Mouse (Mus musculus): ENCODE measurements around the gene Mri1.

Gene Mri1

DNA sequence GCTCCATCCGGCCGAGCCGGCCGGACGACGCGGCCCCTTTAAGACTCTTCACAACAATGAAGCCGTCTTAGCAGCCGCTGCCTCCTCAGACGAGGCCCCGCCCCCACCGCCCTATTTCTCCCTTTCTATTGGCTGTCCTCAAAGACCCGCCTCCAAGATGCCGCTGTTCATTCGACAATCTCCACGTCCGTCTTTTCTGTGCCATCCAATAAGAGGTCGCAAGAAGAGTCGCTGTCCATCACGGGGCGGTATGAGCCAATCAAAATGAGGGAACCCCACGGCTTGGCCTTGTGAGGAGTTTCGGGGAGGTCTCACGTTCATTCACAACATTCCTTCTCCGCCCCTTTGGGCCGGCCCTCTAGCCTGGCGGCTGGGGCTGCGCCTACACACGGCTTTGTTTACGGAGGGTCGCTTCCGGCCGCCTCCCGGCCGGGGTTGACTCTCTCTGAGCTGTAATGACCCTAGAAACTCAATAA is 20.1 kb downstream of the Mri1 start, which contains the start of gene Zswim4:
Zswim4 (minus strand) TSS at position 58 of the 476 bp plus-strand sequence.
- peak; percentile 98 for DNase-seq (ENCODE audit: low spot score in 2 of 2)

DNA sequence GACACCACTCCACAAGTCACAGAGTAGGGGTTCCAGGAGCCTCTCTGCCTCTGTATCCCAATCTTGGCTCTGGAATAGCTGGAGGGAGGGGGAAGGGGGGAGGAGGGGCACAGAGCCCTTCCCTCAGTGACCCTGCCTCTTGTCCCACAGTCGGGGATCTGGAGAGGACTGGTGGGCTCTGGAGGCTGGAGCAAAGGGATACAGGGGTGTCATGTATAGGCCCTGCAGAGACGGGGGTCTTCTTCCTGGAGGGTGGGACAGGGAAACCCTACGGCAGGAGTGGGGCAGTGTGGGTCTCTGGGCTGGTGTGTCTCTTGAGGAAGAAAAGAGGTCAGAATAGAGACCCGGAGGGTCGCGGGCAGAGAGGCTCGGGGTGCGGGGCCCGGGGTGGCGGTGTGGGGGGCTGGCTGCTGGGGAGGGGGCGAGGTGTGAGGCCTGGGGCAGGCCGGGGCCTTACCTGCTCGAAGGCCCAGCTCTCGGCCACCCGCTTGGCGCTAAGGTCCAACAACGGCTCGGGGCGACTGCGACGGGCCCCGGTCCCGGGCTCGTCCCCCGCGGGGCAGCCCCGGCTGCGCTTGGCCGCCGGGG is 20.6 kb downstream of the Mri1 start:
- no peak for DNase-seq (ENCODE audit: low spot score in 2 of 2)

DNA sequence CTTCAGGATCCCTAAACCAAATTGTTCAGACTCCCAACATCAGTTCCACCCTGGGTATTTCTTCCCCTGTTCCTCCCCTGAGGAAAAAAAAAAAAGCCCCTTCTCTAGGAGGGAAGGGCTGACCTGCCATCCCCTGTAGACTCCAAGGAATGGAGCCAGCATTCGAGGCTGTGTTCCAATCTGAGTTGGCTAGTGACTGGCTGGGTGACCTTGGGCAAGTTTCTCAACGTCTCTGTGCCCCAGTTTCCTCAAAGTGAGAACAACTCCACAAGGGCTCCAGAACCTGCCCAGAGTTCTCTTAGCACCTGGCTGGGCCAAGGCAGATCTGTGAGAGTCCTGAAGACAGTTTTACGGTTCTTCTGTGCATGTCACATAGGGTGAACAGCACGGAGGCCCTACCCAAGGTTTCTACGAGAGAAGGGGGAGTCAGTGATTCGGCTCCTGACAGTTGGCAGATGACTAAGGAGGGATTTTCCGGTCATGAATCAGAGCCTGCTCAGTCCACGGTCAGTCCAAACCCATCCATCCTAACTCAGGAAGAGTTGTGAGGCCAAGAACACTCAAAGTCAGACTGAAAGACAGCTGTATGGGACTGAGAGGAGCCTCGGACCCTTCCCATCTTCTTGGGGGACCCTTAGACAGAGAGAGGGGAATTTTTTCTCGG is 21.2 kb downstream of the Mri1 start:
- DNase-seq (ENCODE audit: low spot score in 2 of 2), result no peak

GRCm38 (mm10) chr8:84233055-84233454 is 24.1 kb downstream of the Mri1 start:
- DNase-seq (ENCODE audit: low spot score in 2 of 2), result peak in 1 of 2 experiments; percentile 29

GRCm38 (mm10) chr8:84230735-84231134 is 26.4 kb downstream of the Mri1 start:
- no peak for DNase-seq (ENCODE audit: low spot score in 2 of 2)

- DNase-seq (ENCODE audit: low spot score in 2 of 2), result no peak
Observed at GRCm38 (mm10) chr8:84223322-84224029, 33.6 kb downstream of the Mri1 start.

GRCm38 (mm10) chr8:84222566-84223165 is 34.5 kb downstream of the Mri1 start:
- DNase-seq (ENCODE audit: low spot score in 2 of 2), result no peak

- no peak for DNase-seq (ENCODE audit: low spot score in 2 of 2)
Observed at GRCm38 (mm10) chr8:84220105-84220504, 37.0 kb downstream of the Mri1 start.

- no peak for DNase-seq (ENCODE audit: low spot score in 2 of 2)
Observed at GRCm38 (mm10) chr8:84218143-84218542, 39.0 kb downstream of the Mri1 start.

GRCm38 (mm10) chr8:84217206-84217605 is 39.9 kb downstream of the Mri1 start:
- DNase-seq (ENCODE audit: low spot score in 2 of 2), result no peak

DNA sequence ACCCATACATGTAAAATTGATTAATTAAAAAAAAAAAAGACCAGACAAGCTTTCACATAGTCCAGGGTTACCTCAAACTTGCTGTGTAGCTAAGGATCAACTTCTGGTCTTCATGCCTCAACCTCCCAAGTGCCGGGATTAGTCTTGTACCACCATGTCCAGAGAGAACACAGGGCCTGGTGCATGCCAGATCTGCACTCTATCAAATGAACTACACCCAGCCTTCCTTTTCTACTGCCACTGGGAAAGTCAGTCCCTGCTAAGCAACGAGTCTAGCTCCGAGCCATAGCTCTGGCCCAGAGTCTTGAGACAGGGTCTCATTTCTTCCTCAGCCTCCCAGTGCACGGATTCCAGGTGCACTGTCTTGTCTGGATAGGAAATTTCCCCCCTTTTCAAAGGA is 43.8 kb downstream of the Mri1 start:
- no peak for DNase-seq (ENCODE audit: low spot score in 2 of 2)

DNA sequence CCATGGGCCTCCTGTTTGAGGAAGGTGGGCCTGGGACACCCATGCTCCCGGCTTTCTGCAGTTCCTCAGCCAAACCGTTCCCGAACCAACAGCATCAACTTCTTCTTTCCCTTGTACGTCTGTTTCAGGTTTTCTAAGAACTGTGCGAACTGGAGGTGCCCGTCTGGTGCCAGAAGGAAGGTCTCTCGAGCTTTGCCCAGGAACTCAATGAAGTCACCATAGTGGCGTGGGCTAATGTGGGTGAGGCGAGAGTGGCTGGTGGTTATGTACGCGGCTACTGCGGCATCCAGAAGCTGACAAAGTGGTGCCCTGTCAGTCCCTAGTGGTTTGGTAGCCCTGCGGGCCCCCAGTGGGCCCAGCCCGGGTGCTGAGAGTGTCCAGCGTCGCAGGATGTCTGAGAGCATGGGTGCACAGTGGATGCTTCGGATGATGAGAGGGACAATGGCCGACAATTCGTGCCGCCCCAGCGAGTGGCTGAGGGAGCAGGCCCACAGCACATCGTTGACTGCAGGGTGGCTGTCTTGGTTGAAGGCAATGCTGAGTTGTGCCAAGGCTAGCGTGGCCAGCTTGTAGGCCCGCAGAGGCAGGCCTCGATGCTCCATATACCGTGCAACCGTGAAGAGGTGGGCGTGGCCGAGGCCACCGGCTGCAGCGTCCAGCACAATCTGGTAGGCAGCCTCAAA is 45.1 kb downstream of the Mri1 start:
- no peak for DNase-seq (ENCODE audit: low spot score in 2 of 2)

- no peak for DNase-seq (ENCODE audit: low spot score in 2 of 2)
Observed at GRCm38 (mm10) chr8:84211202-84211601, 45.9 kb downstream of the Mri1 start.

GRCm38 (mm10) chr8:84210167-84210791 is 46.8 kb downstream of the Mri1 start:
- DNase-seq (ENCODE audit: low spot score in 2 of 2), result peak in 1 of 2 experiments; percentile 79

DNA sequence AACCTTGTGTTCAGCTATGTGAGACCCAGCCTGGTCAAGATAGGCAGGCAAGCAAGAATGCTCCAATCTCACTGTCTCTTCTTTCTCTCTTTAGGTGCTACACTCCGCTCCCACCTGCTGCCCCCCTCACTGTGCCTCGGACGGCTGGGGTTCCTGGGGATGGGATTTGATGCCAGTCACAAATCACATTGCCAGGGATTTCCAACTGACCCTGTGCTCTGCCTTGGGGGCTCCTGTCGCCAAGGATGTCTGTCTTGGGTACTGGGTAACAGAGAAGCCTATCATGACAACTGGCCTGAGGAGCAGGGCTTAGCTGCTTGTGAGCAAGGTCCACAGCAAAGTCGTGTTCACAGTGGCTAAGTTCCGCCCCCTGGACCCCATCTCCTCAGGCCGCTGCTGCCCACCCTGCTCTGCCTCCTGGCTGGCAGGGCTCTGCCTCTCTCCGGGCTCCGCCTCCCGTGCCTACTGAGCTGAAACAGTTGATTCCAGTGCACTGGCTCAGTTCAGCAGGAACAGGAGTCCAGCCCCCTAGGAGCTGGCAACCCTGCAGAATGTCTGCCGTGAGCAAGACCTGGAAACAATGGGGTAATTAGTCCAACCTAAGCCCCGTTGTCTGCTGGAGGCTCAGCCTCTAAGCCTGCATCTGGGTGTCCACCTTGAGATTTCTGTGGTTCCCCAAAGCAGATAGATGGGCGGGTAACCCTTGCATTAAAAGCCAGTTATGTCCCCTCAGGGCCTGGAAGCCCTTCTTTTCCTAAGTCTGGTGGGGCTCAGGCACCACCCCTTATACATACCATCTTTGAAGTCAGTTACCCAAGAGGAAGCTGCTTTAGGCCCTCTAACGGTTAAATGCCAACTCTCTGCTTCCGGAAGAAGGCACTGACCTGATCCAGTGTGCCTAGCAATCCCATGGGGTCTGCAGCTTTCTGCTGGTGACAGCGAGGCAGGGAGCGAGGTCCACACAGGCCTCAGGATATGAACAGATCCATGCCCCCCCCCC is 48.4 kb downstream of the Mri1 start:
- no peak for DNase-seq (ENCODE audit: low spot score in 2 of 2)

- no peak for DNase-seq (ENCODE audit: low spot score in 2 of 2)
Observed at GRCm38 (mm10) chr8:84207811-84208210, 49.3 kb downstream of the Mri1 start.

DNA sequence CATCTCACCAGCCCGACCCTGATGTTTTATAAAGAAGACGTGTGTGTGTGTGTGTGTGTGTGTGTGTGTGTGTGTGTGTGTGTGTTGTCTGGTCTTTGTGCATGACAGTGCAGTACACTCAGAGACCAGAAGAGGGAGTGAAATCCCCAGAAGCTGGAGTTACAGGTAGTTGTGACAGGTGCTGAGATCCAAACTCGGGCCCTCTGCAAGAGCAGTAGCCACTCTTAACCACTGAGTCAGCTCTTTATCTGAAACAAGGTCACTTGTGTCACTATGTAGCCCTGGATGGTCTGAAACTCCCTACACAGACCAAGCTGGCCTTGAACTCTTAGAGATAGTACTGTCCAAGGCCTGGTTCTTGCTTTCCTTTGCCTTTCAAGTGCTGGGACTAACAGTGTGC is 50.5 kb downstream of the Mri1 start:
- no peak for DNase-seq (ENCODE audit: low spot score in 2 of 2)

GRCm38 (mm10) chr8:84205073-84205472 is 52.1 kb downstream of the Mri1 start:
- no peak for DNase-seq (ENCODE audit: low spot score in 2 of 2)

GRCm38 (mm10) chr8:84203975-84204772 is 53.0 kb downstream of the Mri1 start:
- peak in 1 of 2 experiments; percentile 60 for DNase-seq (ENCODE audit: low spot score in 2 of 2)
